Mouse (Mus musculus) layer of hippocampus, adult 11-12 months (tissue): ENCODE measurements around the gene Kdm6b.
A peak's percentile ranks its signal among the peaks of the same experiment; 100 is the strongest.

Experiments
- DNase-seq: peaks from one replicate; pipeline ENCODE4 v3.0.0; 2022; ENCODE audit warnings: low spot score

Gene Kdm6b

DNA sequence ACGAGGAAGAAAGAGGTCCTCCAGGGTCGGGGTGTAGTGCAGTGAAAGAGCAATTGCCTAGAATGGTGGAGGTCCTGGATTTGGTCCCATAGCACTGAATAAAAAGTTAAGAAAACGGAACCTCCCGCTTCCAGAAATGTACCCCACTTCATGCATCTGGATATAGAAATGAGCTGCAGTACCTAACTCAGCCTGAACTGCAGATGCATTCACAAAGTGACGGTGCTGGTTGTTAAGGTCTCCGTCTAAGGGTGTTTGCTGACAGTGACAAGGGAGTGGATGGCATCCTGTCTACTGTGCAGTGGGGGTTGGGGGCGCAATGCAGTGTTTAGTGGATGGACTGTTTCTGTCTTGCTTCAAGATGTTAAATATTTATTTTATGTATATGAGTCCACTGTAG, 26.7 kb downstream of the Kdm6b start:
- no peak for DNase-seq

DNA sequence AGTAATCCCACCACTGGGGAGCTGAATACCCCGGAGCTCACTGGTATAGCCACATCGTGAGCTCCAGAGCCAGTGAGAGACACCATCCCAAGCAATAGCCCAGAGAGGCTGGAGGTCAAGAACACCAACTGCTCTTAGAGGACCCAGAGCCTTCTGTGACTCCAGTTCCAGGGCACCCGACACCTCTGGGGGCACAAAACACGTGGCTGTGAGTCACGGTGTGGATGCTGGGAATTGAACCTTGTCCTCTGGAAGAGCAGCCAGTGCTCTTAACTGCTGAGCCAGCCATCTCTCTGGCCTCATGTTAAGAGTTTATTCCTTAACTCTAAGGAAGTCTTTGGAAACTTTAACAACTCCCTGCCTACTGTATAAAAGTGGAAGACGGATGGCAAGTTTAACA, 28.5 kb downstream of the Kdm6b start:
- DNase-seq, result no peak

GRCm38 (mm10) chr11:69382478-69383105, 30.9 kb downstream of the Kdm6b start:
- no peak for DNase-seq

GRCm38 (mm10) chr11:69381356-69381755, 32.1 kb downstream of the Kdm6b start:
- DNase-seq, result no peak

GRCm38 (mm10) chr11:69379600-69379999, 33.9 kb downstream of the Kdm6b start:
- DNase-seq, result no peak

DNA sequence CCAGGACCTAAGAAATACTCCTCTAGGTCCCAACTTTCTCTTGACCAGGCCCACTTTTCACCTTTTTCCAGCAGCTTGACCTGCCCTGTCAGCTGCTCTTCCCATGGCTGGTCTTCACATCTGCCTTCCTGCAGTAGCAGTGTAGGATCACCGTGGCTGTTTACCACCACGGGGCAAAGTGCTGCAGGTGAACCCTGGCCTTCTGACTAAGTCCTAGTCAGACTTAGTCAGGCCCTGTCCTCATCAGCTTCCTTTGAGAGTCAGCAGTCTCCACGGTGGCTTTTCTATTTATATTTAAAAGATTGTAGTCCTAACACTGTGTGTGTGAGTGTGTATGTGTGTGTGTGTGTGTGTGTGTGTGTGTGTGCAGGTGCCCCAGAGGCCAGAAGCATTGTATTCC, 35.7 kb downstream of the Kdm6b start:
- DNase-seq, result no peak

DNA sequence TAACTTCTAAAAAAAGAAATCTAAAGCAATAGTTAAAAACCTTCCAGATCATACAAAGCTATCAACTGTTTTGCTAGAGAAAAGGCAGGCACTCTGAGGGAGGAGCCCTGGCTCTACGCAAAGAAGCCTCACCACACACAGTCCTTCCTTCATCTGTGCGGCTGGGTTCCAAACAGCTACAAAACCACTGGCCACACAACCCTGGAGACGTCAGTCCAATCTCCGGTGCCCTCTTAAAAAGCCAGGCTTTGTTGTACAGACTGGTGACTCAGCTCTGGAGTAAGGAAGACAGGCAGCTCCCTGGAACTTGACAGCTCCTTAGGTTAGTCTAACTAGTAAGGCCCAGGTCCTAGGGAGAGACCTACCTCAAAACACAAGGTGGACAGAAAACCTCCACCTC, 37.8 kb downstream of the Kdm6b start:
- no peak for DNase-seq

GRCm38 (mm10) chr11:69373223-69373965, 40.1 kb downstream of the Kdm6b start:
- DNase-seq, result no peak

DNA sequence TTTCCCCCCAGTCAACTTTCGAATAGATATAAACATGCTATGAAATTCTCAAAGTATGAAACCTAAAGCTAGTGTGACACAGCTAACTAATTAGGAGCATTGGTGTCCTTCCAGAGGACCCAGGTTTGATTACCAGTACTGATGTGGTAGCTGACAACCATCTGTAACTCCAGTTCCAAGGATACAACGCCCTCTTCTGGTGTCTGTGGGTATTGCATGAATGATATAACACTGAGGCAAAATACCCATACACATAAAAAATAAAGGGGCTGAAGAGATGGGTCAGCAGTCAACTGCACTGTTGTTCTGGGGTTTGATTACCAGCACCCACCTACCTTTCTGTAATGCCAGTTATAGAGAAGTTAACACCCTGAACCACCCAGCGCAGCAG, 40.7 kb downstream of the Kdm6b start:
- no peak for DNase-seq

- DNase-seq, result peak; percentile 85
Measured at GRCm38 (mm10) chr11:69372056-69372779, 41.3 kb downstream of the Kdm6b start.

GRCm38 (mm10) chr11:69371601-69372000, 41.9 kb downstream of the Kdm6b start:
- no peak for DNase-seq

DNA sequence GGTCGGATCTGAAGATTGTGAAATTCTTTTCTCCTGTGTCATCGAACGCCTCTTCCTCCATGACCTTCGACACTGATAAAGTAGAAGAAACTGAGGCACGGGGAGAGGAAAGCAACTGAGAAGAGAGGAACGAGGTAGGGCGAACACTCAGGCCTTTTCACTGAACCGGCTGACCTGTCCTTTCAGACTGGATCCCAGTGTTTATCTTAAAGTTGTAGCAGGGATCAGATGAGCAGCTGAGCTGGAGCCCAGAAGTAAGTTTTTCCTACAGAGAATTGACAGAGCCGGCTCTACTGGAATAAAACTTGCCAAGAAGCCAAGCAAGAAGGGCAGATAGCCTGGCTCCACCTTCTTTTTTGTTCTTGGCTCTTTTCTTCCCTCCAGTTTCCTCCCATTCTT, 42.7 kb downstream of the Kdm6b start:
- no peak for DNase-seq

GRCm38 (mm10) chr11:69369990-69370816, 43.3 kb downstream of the Kdm6b start:
- DNase-seq, result no peak

DNA sequence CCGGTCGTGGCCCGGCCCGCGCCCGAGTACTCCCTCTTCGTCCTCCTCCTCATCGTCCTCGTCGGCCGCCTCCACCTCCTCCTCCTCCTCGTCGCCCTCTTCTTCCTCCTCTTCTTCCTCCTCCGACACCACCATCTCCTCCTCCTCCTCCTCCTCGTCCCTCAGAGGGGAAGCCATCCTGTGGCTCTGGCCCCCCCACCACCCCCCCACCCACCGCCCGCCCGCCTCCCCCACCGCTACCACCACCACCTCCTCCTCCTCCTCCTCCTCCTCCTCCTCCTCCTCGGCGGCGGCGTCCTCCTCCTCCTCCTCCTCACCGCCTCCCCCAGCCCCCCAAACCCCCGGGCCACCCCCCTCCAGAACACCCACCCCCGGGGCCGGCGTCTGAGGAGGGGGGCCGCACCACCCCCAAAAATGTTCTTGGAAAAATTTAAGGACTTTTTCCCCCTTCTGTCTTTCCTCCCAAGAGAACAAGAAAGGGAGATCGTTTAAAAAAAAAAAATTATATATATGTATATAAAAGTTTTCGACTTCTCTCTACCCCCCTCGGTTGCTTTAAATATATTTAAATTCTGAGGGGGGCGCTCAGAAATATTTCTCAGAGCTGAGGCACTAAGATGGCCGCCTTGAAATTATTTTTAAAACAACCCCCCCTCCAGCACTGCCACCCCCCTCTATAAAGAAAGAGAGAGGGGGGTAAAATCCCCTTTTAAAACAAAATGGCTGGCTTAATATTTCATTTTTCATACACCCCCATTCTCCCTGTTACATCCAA, 44.1 kb downstream of the Kdm6b start, which contains the start of gene Chd3:
Gene Chd3 (minus strand): TSS at position 192 of the 775 bp plus-strand sequence.
- no peak for DNase-seq

GRCm38 (mm10) chr11:69368356-69369214, 44.9 kb downstream of the Kdm6b start:
- peak; percentile 32 for DNase-seq

GRCm38 (mm10) chr11:69367616-69368355, 45.7 kb downstream of the Kdm6b start:
- peak; percentile 43 for DNase-seq

GRCm38 (mm10) chr11:69366855-69367615, 46.4 kb downstream of the Kdm6b start:
- peak; percentile 33 for DNase-seq

DNA sequence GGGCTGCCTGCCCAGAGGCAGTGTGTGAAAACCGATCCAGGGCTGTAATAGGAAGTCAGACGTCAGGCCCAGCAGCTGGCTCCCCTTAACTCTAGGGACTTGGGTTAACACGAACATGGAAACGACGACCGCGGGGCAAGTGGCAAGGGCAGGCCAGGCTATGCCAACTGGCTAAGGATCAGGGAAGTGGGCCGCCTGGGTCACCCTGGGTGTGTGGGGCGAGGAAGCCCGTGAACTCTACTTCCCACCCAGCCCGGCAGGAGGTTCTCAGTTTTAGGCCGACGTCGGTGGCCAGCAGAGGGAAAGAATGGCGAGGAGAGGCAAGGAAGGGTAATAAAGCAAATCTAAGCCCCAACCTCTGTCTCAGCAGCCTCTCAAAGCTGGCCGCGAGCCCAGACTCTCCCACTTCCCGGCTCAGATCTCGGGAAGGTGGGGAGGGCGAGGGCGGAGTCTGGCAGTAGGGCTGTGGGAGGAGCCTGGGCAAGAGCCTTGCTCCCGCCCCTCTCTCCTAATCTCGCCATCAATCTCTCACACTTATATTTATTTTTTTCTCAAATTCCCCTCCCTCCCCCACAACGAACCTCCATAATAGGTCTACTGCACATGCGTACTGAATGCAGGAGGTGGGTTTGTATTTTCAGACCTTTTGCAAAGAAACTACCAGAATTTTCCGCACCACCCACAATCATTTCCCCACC, 47.2 kb downstream of the Kdm6b start:
- DNase-seq, result peak; percentile 95
